In the genomic region with DNA sequence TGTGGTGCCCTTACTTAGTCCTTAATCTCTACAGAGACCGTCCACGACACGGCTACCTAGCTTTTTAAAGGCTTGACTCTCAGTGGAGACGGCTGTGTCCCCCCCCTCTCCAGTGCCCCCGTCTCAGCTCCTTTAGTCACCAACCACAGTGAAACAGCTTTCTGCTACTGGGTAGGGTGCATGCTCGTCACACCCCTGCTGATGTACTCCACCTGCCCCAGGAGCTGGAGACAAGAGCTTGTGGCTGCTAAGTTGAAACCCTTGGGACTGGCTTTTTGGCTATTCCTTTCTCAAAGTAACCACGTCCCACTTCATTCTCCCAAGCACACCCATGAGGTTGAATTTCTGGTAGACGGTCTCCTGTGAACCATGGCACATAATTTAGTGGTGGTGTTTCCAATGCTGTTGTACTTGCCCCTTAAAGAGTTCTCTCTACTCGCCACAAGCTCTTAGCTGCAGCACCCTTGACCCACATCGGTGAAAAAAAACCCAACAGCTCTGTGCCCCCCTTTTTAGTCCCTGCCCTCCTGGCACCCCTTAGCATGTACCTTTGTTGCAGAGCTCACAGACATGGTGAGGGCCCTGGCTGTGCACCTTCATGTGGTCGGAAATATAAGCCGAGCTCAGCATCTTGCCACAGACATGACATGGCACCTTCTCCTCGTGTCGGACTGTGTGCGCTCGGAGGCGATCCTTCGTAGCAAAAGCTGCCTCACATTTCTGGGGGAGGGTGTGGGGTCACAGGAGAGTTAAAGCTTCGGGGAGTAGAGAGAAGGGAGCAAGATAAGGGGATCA, we compare ENCODE assay signal across 10 mouse cellular contexts. TPM values are rescaled to one million over a fixed set of nuclear protein-coding genes. Genes with fewer than 3 reads are reported as not detected.
A peak's percentile ranks its signal among the peaks of the same experiment; 100 is the strongest.
DNase-seq lines count a peak whose midpoint lies in the region; ATAC-seq and TF ChIP-seq lines count a peak whose summit lies in the region.
"Had no signal": no experiment of that assay in that cellular context is flagged by ENCODE, and none has a peak within 500 bp of the region (broad histone marks: within the 10 kb centered on the region; RNA-seq: fewer than 3 reads in every experiment).

No protein-coding gene starts in this region.

- peak; percentile 47 to 59 for DNase-seq in cerebellum, adult 2 months
- DNase-seq in CD8-positive naive resting alpha-beta T cell, adult 2 months (ENCODE audit: low read depth in 2 of 2, low spot score in 2 of 2) = peak; percentile 46 to 53
- DNase-seq in forebrain, embryonic 11.5 days (ENCODE audit: low spot score) = no peak
- no peak for DNase-seq in frontal cortex, adult 2 months (ENCODE audit: extremely low spot score in 1 of 2, low spot score in 1 of 2)
- DNase-seq in left cerebral cortex, postnatal 10 days (ENCODE audit: extremely low spot score in 1 of 2, low spot score in 2 of 2) = no peak

- peak overlapping the region; percentile 99 for H3K9ac ChIP-seq in forebrain, embryonic 11.5 days (ENCODE audit: low read length)
- H3K9ac ChIP-seq in limb, embryonic 13.5 days = peak overlapping the region; percentile 99
- peak overlapping the region; percentile 99 for H3K9ac ChIP-seq in stomach, embryonic 14.5 days (replicated peaks; ENCODE audit: low read depth, low read length)

- H3K4me2 ChIP-seq in forebrain, embryonic 11.5 days (ENCODE audit: low read depth, low read length, severe bottlenecking) = peak overlapping the region; percentile 94
- H3K4me2 ChIP-seq in limb, embryonic 13.5 days (replicated peaks) = peak overlapping the region; percentile 98
- peak overlapping the region; percentile 99 for H3K4me2 ChIP-seq in stomach, embryonic 14.5 days (replicated peaks; ENCODE audit: low read depth, low read length)

- TF ChIP-seq POLR2A in cerebellum, adult 2 months (IDR thresholded peaks at IDR 0.05; ENCODE audit: borderline replicate concordance, insufficient read depth, low read length) = no peak

- 9% methylated on average over 19 of the region's 19 CpGs for WGBS in cerebellum, adult 2 months
- WGBS in forebrain, embryonic 11.5 days = 29% methylated on average over 19 of the region's 19 CpGs
- 18% methylated on average over 19 of the region's 19 CpGs for WGBS in limb, embryonic 13.5 days
- WGBS in stomach, embryonic 14.5 days = 15% methylated on average over 19 of the region's 19 CpGs

- H3K36me3 ChIP-seq in forebrain, embryonic 11.5 days (ENCODE audit: control insufficient read depth, insufficient read depth, low read length) = peaks cover 8% of the 10 kb centered on the region; the same call in 1 of the 2 replicates
- peaks cover 45% of the 10 kb centered on the region for H3K36me3 ChIP-seq in limb, embryonic 13.5 days
- H3K36me3 ChIP-seq in stomach, embryonic 14.5 days (ENCODE audit: control insufficient read depth, insufficient read depth, low read length) = peaks cover 30% of the 10 kb centered on the region

- intact Hi-C loops in left cerebral cortex, postnatal 10 days (cut with DNase I) = loop anchor here (5.0 kb wide), 1 partner anchor 78 kb away; no protein-coding TSS in a partner anchor

- H3K9me3 ChIP-seq in forebrain, embryonic 11.5 days (ENCODE audit: control insufficient read depth, low read length) = no peaks in the 10 kb centered on the region
- H3K9me3 ChIP-seq in limb, embryonic 13.5 days = no peaks in the 10 kb centered on the region
- no peaks in the 10 kb centered on the region for H3K9me3 ChIP-seq in stomach, embryonic 14.5 days (ENCODE audit: control insufficient read depth, low read depth, low read length)

- peak overlapping the region; percentile 86 for H3K4me3 ChIP-seq in cerebellum, adult 2 months (replicated peaks; ENCODE audit: insufficient read depth, low read depth, low read length)
- peak overlapping the region; percentile 82 for H3K4me3 ChIP-seq in forebrain, embryonic 11.5 days (ENCODE audit: low read depth, low read length)
- peak overlapping the region; percentile 94 for H3K4me3 ChIP-seq in limb, embryonic 13.5 days
- peak overlapping the region; percentile 95 for H3K4me3 ChIP-seq in stomach, embryonic 14.5 days (ENCODE audit: low read depth, low read length)

- no peak for TF ChIP-seq CTCF in cerebellum, adult 2 months (IDR thresholded peaks at IDR 0.05; ENCODE audit: borderline replicate concordance, insufficient read depth, low read depth, low read length)

- no peaks in the 10 kb centered on the region for H3K27me3 ChIP-seq in cerebellum, adult 2 months (ENCODE audit: control insufficient read depth, insufficient read depth, low read length)
- H3K27me3 ChIP-seq in forebrain, embryonic 11.5 days (ENCODE audit: control insufficient read depth, insufficient read depth, low read length) = no peaks in the 10 kb centered on the region
- H3K27me3 ChIP-seq in limb, embryonic 13.5 days = no peaks in the 10 kb centered on the region
- H3K27me3 ChIP-seq in stomach, embryonic 14.5 days (ENCODE audit: control insufficient read depth, insufficient read depth, low read length) = no peaks in the 10 kb centered on the region
- H3K27me3 ChIP-seq: Patski had no signal

- ATAC-seq in cerebellum, adult (ENCODE audit: insufficient number of reproducible peaks, low FRiP score, low TSS enrichment) = no peak
- no peak for ATAC-seq in forebrain, embryonic 11.5 days (replicated peaks; ENCODE audit: low FRiP score)
- ATAC-seq in limb, embryonic 13.5 days (ENCODE audit: low FRiP score, low read depth) = no peak
- no peak for ATAC-seq in stomach, embryonic 14.5 days (ENCODE audit: insufficient number of reproducible peaks, insufficient read depth, low FRiP score, low read depth)

- H3K27ac ChIP-seq in cerebellum, adult 2 months (ENCODE audit: insufficient read depth, low read length) = peak overlapping the region; percentile 93
- 0 out of 2 replicates have a peak overlapping the region, but pooled peaks have one; percentile 98 for H3K27ac ChIP-seq in forebrain, embryonic 11.5 days (ENCODE audit: low read depth, low read length)
- peak overlapping the region; percentile 99; the same call in 1 of the 2 replicates for H3K27ac ChIP-seq in limb, embryonic 13.5 days
- peak overlapping the region; percentile 99; the same call in 1 of the 2 replicates for H3K27ac ChIP-seq in stomach, embryonic 14.5 days (ENCODE audit: low read length)

- peaks cover 25% of the 10 kb centered on the region; the same call in 1 of the 2 replicates for H3K4me1 ChIP-seq in cerebellum, adult 2 months (ENCODE audit: control insufficient read depth, insufficient read depth, low read length)
- H3K4me1 ChIP-seq in forebrain, embryonic 11.5 days (replicated peaks; ENCODE audit: control insufficient read depth, insufficient read depth, low read length) = peaks cover 35% of the 10 kb centered on the region
- H3K4me1 ChIP-seq in limb, embryonic 13.5 days = peaks cover 68% of the 10 kb centered on the region
- peaks cover 55% of the 10 kb centered on the region for H3K4me1 ChIP-seq in stomach, embryonic 14.5 days (ENCODE audit: control insufficient read depth, insufficient read depth, low read length)

RNA-seq across cellular contexts. Expression of gene Maz, which starts 2.7 kb away (rescaled TPM):
- 198 and 213 TPM in 2 replicates for polyA plus RNA-seq in cerebellum, adult 2 months (2012; rRNA removed)
- polyA plus RNA-seq in forebrain, embryonic 11.5 days (2014; fragmentation: Nextera tagmentation; extraction: Ambion mirVana) = 106 and 132 TPM in 2 replicates
- 61.9 and 64.6 TPM in 2 replicates for polyA plus RNA-seq in limb, embryonic 13.5 days (2015; fragmentation: Nextera tagmentation; extraction: Ambion mirVana)
- polyA plus RNA-seq in stomach, embryonic 14.5 days (2014; fragmentation: Nextera tagmentation; extraction: Ambion mirVana) = 50.3 and 54.5 TPM in 2 replicates
- polyA plus RNA-seq in frontal cortex, adult 2 months (2012; rRNA removed) = 165 and 186 TPM in 2 replicates
- 100 to 1,000 TPM; 265 to 274 TPM for total RNA-seq in left cerebral cortex, postnatal 10 days (2021)

RNA-seq across cellular contexts. Expression of gene Prrt2, which starts 3.1 kb away (rescaled TPM):
- 600 and 672 TPM in 2 replicates for polyA plus RNA-seq in cerebellum, adult 2 months (2012; rRNA removed)
- polyA plus RNA-seq in forebrain, embryonic 11.5 days (2014; fragmentation: Nextera tagmentation; extraction: Ambion mirVana) = 9.6 and 10.3 TPM in 2 replicates
- polyA plus RNA-seq in limb, embryonic 13.5 days (2015; fragmentation: Nextera tagmentation; extraction: Ambion mirVana) = 6.9 and 10.4 TPM in 2 replicates
- 15.5 and 16.0 TPM in 2 replicates for polyA plus RNA-seq in stomach, embryonic 14.5 days (2014; fragmentation: Nextera tagmentation; extraction: Ambion mirVana)
- polyA plus RNA-seq in frontal cortex, adult 2 months (2012; rRNA removed) = 227 and 259 TPM in 2 replicates
- total RNA-seq in left cerebral cortex, postnatal 10 days (2021) = 100 to 1,000 TPM; 182 to 196 TPM

RNA-seq across cellular contexts. Expression of gene Gm42742, which starts 3.2 kb away (rescaled TPM):
- 362 and 365 TPM in 2 replicates for polyA plus RNA-seq in cerebellum, adult 2 months (2012; rRNA removed)
- polyA plus RNA-seq in forebrain, embryonic 11.5 days (2014; fragmentation: Nextera tagmentation; extraction: Ambion mirVana) = 60.9 and 64.7 TPM in 2 replicates
- 52.2 and 64.8 TPM in 2 replicates for polyA plus RNA-seq in limb, embryonic 13.5 days (2015; fragmentation: Nextera tagmentation; extraction: Ambion mirVana)
- polyA plus RNA-seq in stomach, embryonic 14.5 days (2014; fragmentation: Nextera tagmentation; extraction: Ambion mirVana) = 32.8 and 68.9 TPM in 2 replicates
- 95.5 and 113 TPM in 2 replicates for polyA plus RNA-seq in frontal cortex, adult 2 months (2012; rRNA removed)
- 10 to 100 TPM; 38.9 to 40.8 TPM for total RNA-seq in left cerebral cortex, postnatal 10 days (2021)

RNA-seq across cellular contexts. Expression of gene Pagr1a, which starts 6.9 kb away (rescaled TPM):
- 91.6 and 105 TPM in 2 replicates for polyA plus RNA-seq in cerebellum, adult 2 months (2012; rRNA removed)
- 60.5 and 72.4 TPM in 2 replicates for polyA plus RNA-seq in forebrain, embryonic 11.5 days (2014; fragmentation: Nextera tagmentation; extraction: Ambion mirVana)
- 48.2 and 70.2 TPM in 2 replicates for polyA plus RNA-seq in limb, embryonic 13.5 days (2015; fragmentation: Nextera tagmentation; extraction: Ambion mirVana)
- 13.9 and 55.8 TPM in 2 replicates for polyA plus RNA-seq in stomach, embryonic 14.5 days (2014; fragmentation: Nextera tagmentation; extraction: Ambion mirVana)
- 30.0 and 42.3 TPM in 2 replicates for polyA plus RNA-seq in frontal cortex, adult 2 months (2012; rRNA removed)
- 10 to 100 TPM; 17.1 to 17.7 TPM for total RNA-seq in left cerebral cortex, postnatal 10 days (2021)

RNA-seq across cellular contexts. Expression of gene Pagr1b, which starts 7.8 kb away (rescaled TPM):
- polyA plus RNA-seq in cerebellum, adult 2 months (2012; rRNA removed) = 2.8 and 5.2 TPM in 2 replicates
- not detected in 2 replicates for polyA plus RNA-seq in forebrain, embryonic 11.5 days (2014; fragmentation: Nextera tagmentation; extraction: Ambion mirVana)
- 0.31 TPM in 1 of 2 replicates, not detected in the other for polyA plus RNA-seq in limb, embryonic 13.5 days (2015; fragmentation: Nextera tagmentation; extraction: Ambion mirVana)
- polyA plus RNA-seq in stomach, embryonic 14.5 days (2014; fragmentation: Nextera tagmentation; extraction: Ambion mirVana) = not detected in 2 replicates
- 1.7 and 2.4 TPM in 2 replicates for polyA plus RNA-seq in frontal cortex, adult 2 months (2012; rRNA removed)
- under 1 TPM in 1 of 2 experiments, not detected in 1; 0.94 TPM for total RNA-seq in left cerebral cortex, postnatal 10 days (2021)
- total RNA-seq: hematopoietic stem cell, adult 5-6 weeks had no signal

Comparison
In these comparisons a context has a peak if more than half of its experiments do, and no peak if none do; other contexts are left out.
1. DNase-seq: peak in cerebellum, adult 2 months (2 of 2) and CD8-positive naive resting alpha-beta T cell, adult 2 months (2 of 2); none in forebrain, embryonic 11.5 days (single experiment), frontal cortex, adult 2 months (0 of 2) and left cerebral cortex, postnatal 10 days (0 of 2).
2. RNA of gene Prrt2, which starts 3.1 kb away (polyA plus RNA-seq): 600 to 672 TPM in cerebellum, adult 2 months and 227 to 259 TPM in frontal cortex, adult 2 months; 15.5 to 16.0 TPM in stomach, embryonic 14.5 days, 6.9 to 10.4 TPM in limb, embryonic 13.5 days and 9.6 to 10.3 TPM in forebrain, embryonic 11.5 days; every median in the first group is over 10 times any median in the second.
3. Peak in every context shown above with its lines, with median percentiles within 50 percentile points of each other: H3K27ac ChIP-seq, H3K4me3 ChIP-seq, H3K4me2 ChIP-seq and H3K9ac ChIP-seq.